Mouse (Mus musculus): Measurements from ENCODE around the gene Gdi2. TPM values are rescaled to one million over a fixed set of nuclear protein-coding genes. Genes with fewer than 3 reads are reported as not detected.
"Not testable (repeated sequence)": the region's sequence is repeated elsewhere in the genome, so short reads cannot be mapped to it uniquely, and the experiment has no call there.

Gdi2 gene
- polyA plus RNA-seq, 1 experiment from 2014 or later: 508 TPM

GRCm38 (mm10) chr13:3526328-3526727 is 11.5 kb upstream of the Gdi2 start:
- no peak overlapping the region for H3K4me2 ChIP-seq (ENCODE audit: low read length)
- DNase-seq (no peak), ATAC-seq (ENCODE audit: low FRiP score, low TSS enrichment) (no peak)
- 89% methylated on average over 8 of the region's 8 CpGs for WGBS
- no peak overlapping the region for H3K4me3 ChIP-seq (replicated peaks; ENCODE audit: low read depth, low read length)
- H3K36me3 ChIP-seq (ENCODE audit: control insufficient read depth, insufficient read depth, low read length): no peaks in the 10 kb centered on the region
- no peaks in the 10 kb centered on the region for H3K27me3 ChIP-seq (ENCODE audit: control insufficient read depth, insufficient read depth, low read length)
- no peaks in the 10 kb centered on the region for H3K4me1 ChIP-seq (ENCODE audit: control insufficient read depth, insufficient read depth, low read length)
- no peak overlapping the region for H3K27ac ChIP-seq (replicated peaks; ENCODE audit: low read depth, low read length)
- H3K9ac ChIP-seq (replicated peaks; ENCODE audit: low read length): no peak overlapping the region
- H3K9me3 ChIP-seq (ENCODE audit: control insufficient read depth, low read length): no peaks in the 10 kb centered on the region

- H3K4me1 ChIP-seq (ENCODE audit: control insufficient read depth, insufficient read depth, low read length): no peaks in the 10 kb centered on the region
- H3K4me3 ChIP-seq (replicated peaks; ENCODE audit: low read depth, low read length): no peak overlapping the region
- H3K9ac ChIP-seq (replicated peaks; ENCODE audit: low read length): no peak overlapping the region
- WGBS: 59% methylated on average over 3 of the region's 3 CpGs
- no peak overlapping the region for H3K4me2 ChIP-seq (ENCODE audit: low read length)
- no peaks in the 10 kb centered on the region for H3K36me3 ChIP-seq (ENCODE audit: control insufficient read depth, insufficient read depth, low read length)
- no peak overlapping the region for H3K27ac ChIP-seq (replicated peaks; ENCODE audit: low read depth, low read length)
- ATAC-seq (ENCODE audit: low FRiP score, low TSS enrichment): no peak
- DNase-seq: no peak
- no peaks in the 10 kb centered on the region for H3K27me3 ChIP-seq (ENCODE audit: control insufficient read depth, insufficient read depth, low read length)
- H3K9me3 ChIP-seq (ENCODE audit: control insufficient read depth, low read length): no peaks in the 10 kb centered on the region
Observed at GRCm38 (mm10) chr13:3530451-3530850, 7.4 kb upstream of the Gdi2 start.

- not testable (repeated sequence) for H3K27me3 ChIP-seq (ENCODE audit: control insufficient read depth, insufficient read depth, low read length); H3K4me2 ChIP-seq (ENCODE audit: low read length); H3K4me1 ChIP-seq (ENCODE audit: control insufficient read depth, insufficient read depth, low read length); H3K27ac ChIP-seq (replicated peaks; ENCODE audit: low read depth, low read length); H3K9me3 ChIP-seq (ENCODE audit: control insufficient read depth, low read length); H3K4me3 ChIP-seq (replicated peaks; ENCODE audit: low read depth, low read length); H3K9ac ChIP-seq (replicated peaks; ENCODE audit: low read length); DNase-seq; ATAC-seq (ENCODE audit: low FRiP score, low TSS enrichment); H3K36me3 ChIP-seq (ENCODE audit: control insufficient read depth, insufficient read depth, low read length)
- 36% methylated on average over 2 of the region's 2 CpGs for WGBS
Observed at GRCm38 (mm10) chr13:3531176-3531575, 6.7 kb upstream of the Gdi2 start.

- Histone ChIP-seq H3K9ac (replicated peaks; ENCODE audit: low read length) (no peak overlapping the region), H3K27me3 (ENCODE audit: control insufficient read depth, insufficient read depth, low read length) (no peaks in the 10 kb centered on the region), H3K4me2 (ENCODE audit: low read length) (no peak overlapping the region), H3K36me3 (ENCODE audit: control insufficient read depth, insufficient read depth, low read length) (no peaks in the 10 kb centered on the region), H3K9me3 (ENCODE audit: control insufficient read depth, low read length) (no peaks in the 10 kb centered on the region), H3K4me3 (replicated peaks; ENCODE audit: low read depth, low read length) (no peak overlapping the region), H3K4me1 (ENCODE audit: control insufficient read depth, insufficient read depth, low read length) (peaks cover 2% of the 10 kb centered on the region; the same call in 1 of the 2 replicates), H3K27ac (replicated peaks; ENCODE audit: low read depth, low read length) (no peak overlapping the region)
- 69% methylated on average over 10 of the region's 10 CpGs for WGBS
- ATAC-seq (ENCODE audit: low FRiP score, low TSS enrichment) (peak; percentile 49; the same call in 1 of the 2 replicates), DNase-seq (no peak)
Observed at GRCm38 (mm10) chr13:3531692-3532320, 6.1 kb upstream of the Gdi2 start.

- no peak overlapping the region for H3K27ac ChIP-seq (replicated peaks; ENCODE audit: low read depth, low read length)
- 73% methylated on average over 4 of the region's 4 CpGs for WGBS
- no peaks in the 10 kb centered on the region for H3K36me3 ChIP-seq (ENCODE audit: control insufficient read depth, insufficient read depth, low read length)
- no peak for ATAC-seq (ENCODE audit: low FRiP score, low TSS enrichment)
- H3K4me1 ChIP-seq (ENCODE audit: control insufficient read depth, insufficient read depth, low read length): peaks cover 6% of the 10 kb centered on the region; the same call in 1 of the 2 replicates
- no peaks in the 10 kb centered on the region for H3K9me3 ChIP-seq (ENCODE audit: control insufficient read depth, low read length)
- DNase-seq: no peak
- no peak overlapping the region for H3K4me2 ChIP-seq (ENCODE audit: low read length)
- H3K4me3 ChIP-seq (replicated peaks; ENCODE audit: low read depth, low read length): no peak overlapping the region
- no peak overlapping the region for H3K9ac ChIP-seq (replicated peaks; ENCODE audit: low read length)
- H3K27me3 ChIP-seq (ENCODE audit: control insufficient read depth, insufficient read depth, low read length): no peaks in the 10 kb centered on the region
Observed at GRCm38 (mm10) chr13:3532451-3532850, 5.4 kb upstream of the Gdi2 start.

- Histone ChIP-seq H3K9me3 (ENCODE audit: control insufficient read depth, low read length) (no peaks in the 10 kb centered on the region), H3K4me1 (ENCODE audit: control insufficient read depth, insufficient read depth, low read length) (peaks cover 9% of the 10 kb centered on the region; the same call in 1 of the 2 replicates), H3K4me2 (ENCODE audit: low read length) (no peak overlapping the region), H3K4me3 (replicated peaks; ENCODE audit: low read depth, low read length) (no peak overlapping the region), H3K36me3 (ENCODE audit: control insufficient read depth, insufficient read depth, low read length) (no peaks in the 10 kb centered on the region), H3K27ac (replicated peaks; ENCODE audit: low read depth, low read length) (no peak overlapping the region), H3K27me3 (ENCODE audit: control insufficient read depth, insufficient read depth, low read length) (no peaks in the 10 kb centered on the region), H3K9ac (replicated peaks; ENCODE audit: low read length) (no peak overlapping the region)
- ATAC-seq (ENCODE audit: low FRiP score, low TSS enrichment) (no peak), DNase-seq (no peak)
- 93% methylated on average over 4 of the region's 4 CpGs for WGBS
Observed at GRCm38 (mm10) chr13:3534146-3534545, 3.7 kb upstream of the Gdi2 start.

- Histone ChIP-seq H3K27me3 (ENCODE audit: control insufficient read depth, insufficient read depth, low read length) (no peaks in the 10 kb centered on the region), H3K9me3 (ENCODE audit: control insufficient read depth, low read length) (no peaks in the 10 kb centered on the region), H3K4me3 (replicated peaks; ENCODE audit: low read depth, low read length) (peak overlapping the region; percentile 95), H3K4me1 (ENCODE audit: control insufficient read depth, insufficient read depth, low read length) (peaks cover 42% of the 10 kb centered on the region), H3K9ac (replicated peaks; ENCODE audit: low read length) (peak overlapping the region; percentile 99), H3K4me2 (ENCODE audit: low read length) (peak overlapping the region; percentile 90), H3K36me3 (ENCODE audit: control insufficient read depth, insufficient read depth, low read length) (no peaks in the 10 kb centered on the region), H3K27ac (replicated peaks; ENCODE audit: low read depth, low read length) (peak overlapping the region; percentile 98)
- DNase-seq (peak; percentile 73), ATAC-seq (ENCODE audit: low FRiP score, low TSS enrichment) (peak; percentile 67)
- under 1% methylated on average over 59 of the region's 59 CpGs for WGBS
Observed at GRCm38 (mm10) chr13:3538223-3538968, 533 bp downstream of the Gdi2 start.

GRCm38 (mm10) chr13:3538969-3539562 is 1.2 kb downstream of the Gdi2 start:
- Histone ChIP-seq H3K4me3 (replicated peaks; ENCODE audit: low read depth, low read length) (peak overlapping the region; percentile 95), H3K27ac (replicated peaks; ENCODE audit: low read depth, low read length) (peak overlapping the region; percentile 98), H3K27me3 (ENCODE audit: control insufficient read depth, insufficient read depth, low read length) (no peaks in the 10 kb centered on the region), H3K9me3 (ENCODE audit: control insufficient read depth, low read length) (no peaks in the 10 kb centered on the region), H3K4me1 (ENCODE audit: control insufficient read depth, insufficient read depth, low read length) (peaks cover 42% of the 10 kb centered on the region), H3K4me2 (ENCODE audit: low read length) (peak overlapping the region; percentile 90), H3K36me3 (ENCODE audit: control insufficient read depth, insufficient read depth, low read length) (no peaks in the 10 kb centered on the region), H3K9ac (replicated peaks; ENCODE audit: low read length) (peak overlapping the region; percentile 99)
- DNase-seq (peak; percentile 47), ATAC-seq (ENCODE audit: low FRiP score, low TSS enrichment) (no peak)
- WGBS: 2% methylated on average over 15 of the region's 15 CpGs
